Comparison of ENCODE assay signal across 8 mouse cellular contexts in the genomic region with DNA sequence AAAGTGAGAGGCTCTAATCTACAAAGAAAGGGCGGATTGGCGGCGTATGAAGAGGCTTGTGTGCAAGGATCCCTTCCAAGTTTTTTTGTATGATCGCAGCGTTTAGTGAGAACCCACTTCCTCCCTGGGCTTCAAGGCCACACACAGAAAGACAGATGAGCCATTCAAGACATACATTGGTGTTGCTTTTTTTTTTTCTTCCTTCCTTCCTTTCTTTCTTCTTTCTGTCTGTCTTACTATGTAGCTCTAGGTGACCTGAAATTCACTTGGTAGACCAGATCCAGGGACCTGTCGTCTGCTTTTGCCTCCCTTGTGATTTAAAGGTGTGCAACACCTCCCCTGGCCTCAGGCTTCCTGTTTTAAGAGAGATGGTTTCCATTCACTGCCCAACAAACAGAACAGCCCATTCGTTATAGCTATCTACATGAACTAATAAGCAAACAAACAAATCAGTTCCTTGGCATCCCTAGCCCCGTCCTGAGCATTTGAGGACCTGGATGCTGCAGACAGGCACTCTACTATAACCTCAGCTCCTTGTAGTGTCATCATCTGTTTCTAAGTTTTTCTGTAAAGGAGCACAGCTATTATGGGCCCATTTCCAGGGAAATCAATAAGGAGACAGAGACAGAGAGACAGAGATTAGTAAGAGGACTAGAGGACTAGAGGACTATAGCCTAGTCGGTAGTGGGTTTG. TPM values are rescaled to one million over a fixed set of nuclear protein-coding genes. Genes with fewer than 3 reads are reported as not detected.
A peak's percentile ranks its signal among the peaks of the same experiment; 100 is the strongest.
DNase-seq lines count a peak whose midpoint lies in the region; ATAC-seq and TF ChIP-seq lines count a peak whose summit lies in the region.

No protein-coding gene starts in this region.

- H3K9me3 ChIP-seq in kidney, postnatal 0 days (replicated peaks; ENCODE audit: low read length) = no peaks in the 10 kb centered on the region
- H3K9me3 ChIP-seq in hindbrain, embryonic 11.5 days (ENCODE audit: control insufficient read depth, low read length) = no peaks in the 10 kb centered on the region
- H3K9me3 ChIP-seq in midbrain, embryonic 11.5 days (ENCODE audit: control insufficient read depth, low read length) = no peaks in the 10 kb centered on the region

- TF ChIP-seq CTCF in kidney, postnatal 0 days (IDR thresholded peaks at IDR 0.05; ENCODE audit: low read depth) = no peak

- H3K4me2 ChIP-seq in kidney, postnatal 0 days (ENCODE audit: low read length) = peak overlapping the region; percentile 95
- peak overlapping the region; percentile 59 for H3K4me2 ChIP-seq in hindbrain, embryonic 11.5 days (replicated peaks; ENCODE audit: low read depth, low read length)
- H3K4me2 ChIP-seq in midbrain, embryonic 11.5 days = peak overlapping the region; percentile 68

- no peaks in the 10 kb centered on the region for H3K27me3 ChIP-seq in kidney, postnatal 0 days (ENCODE audit: insufficient read depth, low read length)
- no peaks in the 10 kb centered on the region for H3K27me3 ChIP-seq in hindbrain, embryonic 11.5 days (ENCODE audit: control insufficient read depth, insufficient read depth, low read length)
- H3K27me3 ChIP-seq in midbrain, embryonic 11.5 days (ENCODE audit: control insufficient read depth, insufficient read depth, low read length) = no peaks in the 10 kb centered on the region

- H3K36me3 ChIP-seq in kidney, postnatal 0 days (ENCODE audit: insufficient read depth, low read length) = no peaks in the 10 kb centered on the region
- no peaks in the 10 kb centered on the region for H3K36me3 ChIP-seq in hindbrain, embryonic 11.5 days (ENCODE audit: control insufficient read depth, insufficient read depth, low read length)
- H3K36me3 ChIP-seq in midbrain, embryonic 11.5 days (ENCODE audit: control insufficient read depth, insufficient read depth, low read length) = no peaks in the 10 kb centered on the region

- WGBS in kidney, postnatal 0 days = 17% methylated on average over 9 of the region's 9 CpGs
- 22% methylated on average over 9 of the region's 9 CpGs for WGBS in hindbrain, embryonic 11.5 days
- WGBS in midbrain, embryonic 11.5 days = 20% methylated on average over 9 of the region's 9 CpGs

- peak overlapping the region; percentile 89 for H3K27ac ChIP-seq in kidney, postnatal 0 days
- H3K27ac ChIP-seq in hindbrain, embryonic 11.5 days (ENCODE audit: low read depth, low read length) = peak overlapping the region; percentile 77
- H3K27ac ChIP-seq in midbrain, embryonic 11.5 days (ENCODE audit: low read depth, low read length) = peak overlapping the region; percentile 57; the same call in 1 of the 2 replicates

- H3K4me3 ChIP-seq in kidney, postnatal 0 days (replicated peaks; ENCODE audit: low read depth, low read length) = peak overlapping the region; percentile 96
- H3K4me3 ChIP-seq in hindbrain, embryonic 11.5 days (ENCODE audit: low read depth, low read length) = peak overlapping the region; percentile 73
- peak overlapping the region; percentile 90 for H3K4me3 ChIP-seq in midbrain, embryonic 11.5 days (ENCODE audit: low read depth, low read length)

- no peak for ATAC-seq in kidney, postnatal 0 days (replicated peaks; ENCODE audit: low FRiP score, low read depth)
- peak; percentile 53; the same call in 1 of the 2 replicates for ATAC-seq in common myeloid progenitor, adult 5-6 weeks (replicated peaks; ENCODE audit: low read depth, poor library complexity, severe bottlenecking)
- no peak; the same call in 1 of the 2 replicates for ATAC-seq in hindbrain, embryonic 11.5 days (ENCODE audit: low FRiP score)
- no peak for ATAC-seq in midbrain, embryonic 11.5 days (ENCODE audit: low FRiP score)

- H3K4me1 ChIP-seq in kidney, postnatal 0 days (replicated peaks; ENCODE audit: insufficient read depth, low read length) = no peaks in the 10 kb centered on the region
- peaks cover 7% of the 10 kb centered on the region for H3K4me1 ChIP-seq in hindbrain, embryonic 11.5 days (replicated peaks; ENCODE audit: control insufficient read depth, insufficient read depth, low read length)
- H3K4me1 ChIP-seq in midbrain, embryonic 11.5 days (ENCODE audit: control insufficient read depth, insufficient read depth, low read length) = peaks cover 17% of the 10 kb centered on the region

- DNase-seq in kidney, postnatal 0 days (ENCODE audit: low spot score) = no peak
- no peak for DNase-seq in kidney, postnatal 36 days
- no peak for DNase-seq in hindbrain, embryonic 11.5 days (ENCODE audit: low spot score)
- DNase-seq in midbrain, embryonic 11.5 days (ENCODE audit: low spot score, missing footprints) = peak; percentile 88
- no peak for DNase-seq in adrenal gland, postnatal 36 days
- DNase-seq in cerebellum, adult 8-10 months = no peak
- no peak for DNase-seq in testis, postnatal 14 days (ENCODE audit: low spot score)

- peak overlapping the region; percentile 94 for H3K9ac ChIP-seq in kidney, postnatal 0 days (ENCODE audit: low read depth, low read length)
- peak overlapping the region; percentile 89 for H3K9ac ChIP-seq in hindbrain, embryonic 11.5 days (ENCODE audit: low read depth, low read length)
- H3K9ac ChIP-seq in midbrain, embryonic 11.5 days (ENCODE audit: low read length) = peak overlapping the region; percentile 97

RNA-seq across cellular contexts. Expression of gene Hacd3, which starts 0.5 kb away (rescaled TPM):
- 68.2 and 78.1 TPM in 2 replicates for polyA plus RNA-seq in kidney, postnatal 0 days (2015; fragmentation: Nextera tagmentation; extraction: Ambion mirVana)
- total RNA-seq in common myeloid progenitor, adult 5-6 weeks (2017) = 53.3 and 55.0 TPM in 2 replicates
- polyA plus RNA-seq in hindbrain, embryonic 11.5 days (2014; fragmentation: Nextera tagmentation; extraction: Ambion mirVana) = 114 and 127 TPM in 2 replicates
- 97.5 and 104 TPM in 2 replicates for polyA plus RNA-seq in midbrain, embryonic 11.5 days (2014; fragmentation: Nextera tagmentation; extraction: Ambion mirVana)
- total RNA-seq in adrenal gland, postnatal 36 days (2021) = 100 to 1,000 TPM; 251 to 350 TPM

RNA-seq across cellular contexts. Expression of gene Dpp8, which starts 10.2 kb away (rescaled TPM):
- polyA plus RNA-seq in kidney, postnatal 0 days (2015; fragmentation: Nextera tagmentation; extraction: Ambion mirVana) = 22.9 and 23.2 TPM in 2 replicates
- total RNA-seq in common myeloid progenitor, adult 5-6 weeks (2017) = 88.1 and 91.0 TPM in 2 replicates
- polyA plus RNA-seq in hindbrain, embryonic 11.5 days (2014; fragmentation: Nextera tagmentation; extraction: Ambion mirVana) = 34.4 and 35.4 TPM in 2 replicates
- 33.4 and 34.7 TPM in 2 replicates for polyA plus RNA-seq in midbrain, embryonic 11.5 days (2014; fragmentation: Nextera tagmentation; extraction: Ambion mirVana)
- 100 to 1,000 TPM in 1 of 2 experiments, 10 to 100 TPM in 1; 88.0 to 104 TPM for total RNA-seq in adrenal gland, postnatal 36 days (2021)
